Mouse (Mus musculus) spleen, postnatal 36 days (tissue): ENCODE data around the gene Ciao2a.

Source experiments
- DNase-seq, 2 experiments: peaks; one replicate each; pipeline ENCODE4 v3.0.0; 2022; ENCODE audit warnings: low spot score in 2 of 2, mixed read lengths in 1 of 2

Ciao2a gene

GRCm38 (mm10) chr9:66160155-66160554 is 33.7 kb downstream of the Ciao2a start:
- no peak for DNase-seq

- DNase-seq = no peak
These were observed 36.6 kb downstream of the Ciao2a start for GRCm38 (mm10) chr9:66162995-66163394.

- no peak for DNase-seq
These were observed 40.8 kb downstream of the Ciao2a start for GRCm38 (mm10) chr9:66167222-66167621.

GRCm38 (mm10) chr9:66168233-66168632 is 41.8 kb downstream of the Ciao2a start:
- no peak for DNase-seq

GRCm38 (mm10) chr9:66170506-66170905 is 44.1 kb downstream of the Ciao2a start:
- no peak for DNase-seq

GRCm38 (mm10) chr9:66171275-66171921 is 45.0 kb downstream of the Ciao2a start:
- DNase-seq = no peak

- DNase-seq = no peak
These were observed 47.0 kb downstream of the Ciao2a start for GRCm38 (mm10) chr9:66173316-66173855.

GRCm38 (mm10) chr9:66174985-66175384 is 48.6 kb downstream of the Ciao2a start:
- DNase-seq = no peak

GRCm38 (mm10) chr9:66177975-66178374 is 51.6 kb downstream of the Ciao2a start:
- no peak for DNase-seq

GRCm38 (mm10) chr9:66179795-66180194 is 53.4 kb downstream of the Ciao2a start:
- peak; percentile 53 to 72 for DNase-seq

GRCm38 (mm10) chr9:66181126-66181825 is 54.9 kb downstream of the Ciao2a start:
- DNase-seq = peak in 1 of 2 experiments; percentile 56

GRCm38 (mm10) chr9:66181826-66182678 is 55.6 kb downstream of the Ciao2a start:
- DNase-seq = peak; percentile 55 to 73

GRCm38 (mm10) chr9:66182679-66182993 is 56.2 kb downstream of the Ciao2a start:
- DNase-seq = no peak

GRCm38 (mm10) chr9:66183023-66183422 is 56.6 kb downstream of the Ciao2a start:
- DNase-seq = no peak

GRCm38 (mm10) chr9:66184572-66184971 is 58.2 kb downstream of the Ciao2a start:
- no peak for DNase-seq

- peak; percentile 38 to 43 for DNase-seq
These were observed 60.0 kb downstream of the Ciao2a start for GRCm38 (mm10) chr9:66186426-66186825.
